Mouse (Mus musculus): ENCODE results near the gene Tm9sf4.

DNA sequence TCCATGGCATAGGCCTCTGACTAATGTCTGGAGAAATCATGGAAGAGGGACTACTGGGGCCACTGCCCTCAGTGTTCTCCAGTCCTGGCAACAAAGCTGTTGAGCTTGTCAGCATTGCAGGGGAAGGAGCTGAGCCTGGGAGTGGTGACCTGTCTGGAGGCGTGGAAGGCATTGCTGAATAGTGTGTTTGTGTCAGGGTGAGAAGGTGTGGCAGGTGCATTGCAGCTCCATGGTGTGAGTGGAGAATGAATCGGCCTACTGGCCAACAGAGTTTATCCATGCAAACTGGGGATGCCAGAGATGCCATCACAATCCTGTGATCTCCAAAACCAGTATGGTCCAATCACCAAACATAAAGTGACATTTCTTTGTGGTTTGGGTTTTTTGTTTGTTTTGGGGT is 95.5 kb downstream of the Tm9sf4 start:
- TF ChIP-seq GATA1 (IDR thresholded peaks at IDR 0.05; ENCODE audit: borderline replicate concordance, low read length): no peak
- no peak for TF ChIP-seq FLI1 (IDR thresholded peaks at IDR 0.05; ENCODE audit: low read length)

Data from megakaryocyte, embryonic 14.5 days (primary cell).